Mouse (Mus musculus) heart, adult 2 months (tissue): ENCODE results near the gene Sohlh2.

ENCODE experiments used
- CTCF ChIP-seq: fragments of 200-600 bp; IDR thresholded peaks from 2 replicates; pipeline ENCODE4 v1.8.1; 2022; ENCODE audit warnings: antibody characterized with exemption, mild to moderate bottlenecking, moderate library complexity
- EP300 ChIP-seq: fragments of 200-500 bp; IDR thresholded peaks from 2 replicates; pipeline ENCODE4 v1.6.1; 2011; ENCODE audit warnings: low read depth, low read length, control low read depth; ENCODE audit not compliant: insufficient read depth

DNA sequence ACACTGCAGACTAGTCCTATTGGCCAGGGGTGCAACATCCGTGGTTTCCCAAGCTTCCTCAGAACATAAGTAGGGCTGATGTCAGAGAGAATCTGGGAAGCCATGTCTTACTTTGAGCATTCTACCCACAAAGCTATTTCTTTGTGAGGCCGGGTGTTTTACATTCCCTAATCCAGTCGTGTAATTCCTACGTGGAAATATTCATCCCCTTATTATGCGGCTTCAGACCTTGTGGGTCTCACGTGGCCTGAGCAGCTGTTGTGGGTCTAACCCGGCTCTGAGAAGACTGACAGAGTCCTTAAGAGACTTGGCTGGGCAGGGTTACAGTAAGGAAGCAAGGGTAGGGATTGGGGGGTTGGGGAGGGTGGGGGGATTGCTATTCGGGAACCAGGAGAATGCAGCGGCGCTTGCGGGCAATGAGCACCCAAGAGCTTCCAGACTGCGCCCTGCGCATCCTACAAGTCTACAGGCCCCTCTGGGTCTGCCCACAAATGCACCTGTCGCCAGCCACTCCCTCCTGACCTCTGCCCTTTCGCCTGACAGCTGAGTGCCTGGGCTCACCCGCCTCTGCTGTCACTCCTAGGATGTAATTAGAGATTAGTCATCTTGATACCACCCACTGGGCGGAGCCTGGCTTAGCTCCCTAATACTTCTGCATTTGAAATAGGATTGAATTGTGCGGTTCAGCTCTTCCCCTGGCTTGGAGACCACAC lies 44.8 kb downstream of the Sohlh2 start:
- TF ChIP-seq EP300 (no peak), CTCF (no peak)
